Mouse (Mus musculus) spleen, embryonic (tissue): ENCODE measurements around the gene Kifap3.

Source experiments
- CTCF ChIA-PET: fragments of 350-600 bp; sonication (Branson Sonifier 250); formaldehyde crosslinking; loops from one replicate; lab custom pipeline; 2022; lab: Charles Lee

Kifap3 gene

GRCm38 (mm10) chr1:163893774-163894527 lies 114.6 kb downstream of the Kifap3 start:
- CTCF ChIA-PET, result interaction anchor here (0.6 kb wide), 1 partner anchor 1277 kb away, joined by 4 read pairs; no protein-coding TSS in a partner anchor

- CTCF ChIA-PET, result no interaction called here
Measured at GRCm38 (mm10) chr1:163898291-163898764, 118.9 kb downstream of the Kifap3 start.

DNA sequence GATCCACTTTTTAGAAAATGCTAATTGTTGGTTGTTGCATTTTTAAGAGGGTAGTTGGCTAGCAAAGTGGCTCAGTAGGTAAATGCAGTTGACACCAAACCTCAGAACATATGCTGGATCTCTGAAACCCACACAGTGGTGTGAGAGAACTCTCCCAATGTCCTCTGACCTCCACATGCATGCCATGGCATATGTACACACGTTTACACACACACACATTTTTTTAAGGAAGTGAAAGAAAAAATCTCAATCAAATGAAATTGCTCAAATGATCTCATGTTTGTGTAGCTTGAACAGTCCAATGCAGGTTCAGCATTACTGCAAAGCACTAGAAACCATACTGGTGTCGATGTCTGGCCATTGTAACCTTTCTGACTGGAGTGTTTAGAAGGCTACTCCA lies 120.2 kb downstream of the Kifap3 start:
- CTCF ChIA-PET, result no interaction called here

- CTCF ChIA-PET, result no interaction called here
Measured at GRCm38 (mm10) chr1:163900168-163900567, 120.8 kb downstream of the Kifap3 start.

DNA sequence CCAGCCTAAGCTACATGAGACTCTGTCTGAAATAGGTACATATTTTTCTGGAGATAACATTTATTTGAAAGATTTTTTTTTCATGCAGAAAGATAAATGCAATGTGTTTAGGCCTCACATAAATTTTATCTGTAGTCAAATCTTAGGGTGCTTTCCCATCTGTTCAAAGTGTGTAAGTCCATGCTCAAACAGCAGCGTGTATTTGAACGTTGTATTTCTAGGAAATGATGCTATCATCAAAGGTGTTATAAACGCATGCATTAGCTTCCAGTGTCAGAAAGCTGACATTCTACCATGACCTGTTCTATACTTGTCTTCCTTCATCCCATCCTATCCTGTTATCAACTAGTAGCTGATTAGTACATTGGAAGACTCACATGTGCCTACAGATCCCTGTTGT lies 124.0 kb downstream of the Kifap3 start:
- CTCF ChIA-PET, result no interaction called here

GRCm38 (mm10) chr1:163907007-163907811 lies 127.8 kb downstream of the Kifap3 start:
- CTCF ChIA-PET, result interaction anchor here (0.7 kb wide), 1 partner anchor 1081 kb away, joined by 6 read pairs; no protein-coding TSS in a partner anchor

DNA sequence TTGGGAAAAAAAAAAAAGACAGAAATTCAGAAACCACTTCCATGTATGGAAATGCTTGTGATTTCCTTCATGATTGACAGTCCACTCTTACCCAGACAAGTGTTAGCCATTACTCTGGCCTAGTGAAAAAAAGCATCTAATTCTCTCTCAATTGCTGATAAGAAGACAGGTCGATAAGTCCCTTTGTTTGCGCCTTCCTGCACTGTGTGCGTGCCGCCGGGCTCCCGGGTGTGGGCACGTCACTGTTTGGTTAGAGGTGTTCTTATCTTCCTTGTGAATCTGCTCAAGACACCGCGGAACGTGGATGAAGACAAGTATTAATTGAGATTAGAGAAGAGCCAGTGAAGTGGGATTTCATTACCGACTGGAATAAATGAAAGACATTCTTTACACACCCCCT lies 129.0 kb downstream of the Kifap3 start:
- CTCF ChIA-PET, result interaction anchor here (0.7 kb wide), 1 partner anchor 1082 kb away, joined by 6 read pairs; no protein-coding TSS in a partner anchor

DNA sequence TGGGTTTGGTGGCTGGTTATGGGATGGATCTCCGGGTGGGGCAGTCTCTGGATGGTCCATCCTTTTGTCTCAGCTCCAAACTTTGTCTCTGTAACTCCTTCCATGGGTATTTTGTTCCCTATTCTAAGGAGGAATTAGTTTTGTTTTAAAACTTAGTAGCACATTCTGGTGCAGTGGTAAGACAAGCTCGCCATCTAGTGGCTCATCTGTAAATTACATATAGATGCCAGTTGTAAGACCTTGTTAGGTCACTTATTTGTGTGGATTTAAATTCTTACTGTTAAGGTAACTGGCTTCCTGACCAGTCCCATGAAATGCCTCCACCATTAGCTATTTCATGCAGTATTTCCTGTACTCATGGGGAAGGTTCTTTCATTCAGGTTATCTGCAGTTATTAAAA lies 131.0 kb downstream of the Kifap3 start:
- CTCF ChIA-PET, result no interaction called here

GRCm38 (mm10) chr1:163910785-163911184 lies 131.4 kb downstream of the Kifap3 start:
- CTCF ChIA-PET, result interaction anchor here (0.6 to 0.7 kb wide), 2 partner anchors 42 to 1247 kb away, joined by 4 read pairs; no protein-coding TSS in a partner anchor

DNA sequence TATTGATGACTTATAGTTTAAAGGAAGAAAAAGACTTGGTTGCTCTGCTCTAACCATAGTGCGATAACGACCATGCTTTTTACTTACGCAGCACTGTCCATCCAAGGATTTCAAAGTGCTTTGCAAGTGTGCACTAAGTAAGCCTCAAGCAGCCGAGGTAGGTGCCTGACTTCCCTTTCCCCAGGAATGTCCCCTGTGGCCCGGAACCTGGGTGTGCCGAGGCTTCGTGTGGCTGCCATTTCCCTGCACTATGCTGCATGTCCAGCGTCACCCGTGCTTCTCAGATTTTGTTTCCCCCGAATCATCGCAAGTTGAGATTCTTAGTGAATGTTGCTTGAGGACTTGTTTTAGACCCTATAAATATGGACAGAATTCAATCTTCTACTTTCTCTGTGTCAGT lies 132.6 kb downstream of the Kifap3 start:
- CTCF ChIA-PET, result interaction anchor here (0.5 kb wide), 1 partner anchor 461 kb away, joined by 5 read pairs; no protein-coding TSS in a partner anchor

- CTCF ChIA-PET, result no interaction called here
Measured at GRCm38 (mm10) chr1:163917349-163918160, 138.2 kb downstream of the Kifap3 start.

- CTCF ChIA-PET, result no interaction called here
Measured at GRCm38 (mm10) chr1:163924093-163924492, 144.7 kb downstream of the Kifap3 start.

GRCm38 (mm10) chr1:163928846-163929245 lies 149.5 kb downstream of the Kifap3 start, which contains the start of gene Scyl3:
Gene Scyl3, plus strand, starts transcription at chr1:163929100.
- CTCF ChIA-PET, result no interaction called here

DNA sequence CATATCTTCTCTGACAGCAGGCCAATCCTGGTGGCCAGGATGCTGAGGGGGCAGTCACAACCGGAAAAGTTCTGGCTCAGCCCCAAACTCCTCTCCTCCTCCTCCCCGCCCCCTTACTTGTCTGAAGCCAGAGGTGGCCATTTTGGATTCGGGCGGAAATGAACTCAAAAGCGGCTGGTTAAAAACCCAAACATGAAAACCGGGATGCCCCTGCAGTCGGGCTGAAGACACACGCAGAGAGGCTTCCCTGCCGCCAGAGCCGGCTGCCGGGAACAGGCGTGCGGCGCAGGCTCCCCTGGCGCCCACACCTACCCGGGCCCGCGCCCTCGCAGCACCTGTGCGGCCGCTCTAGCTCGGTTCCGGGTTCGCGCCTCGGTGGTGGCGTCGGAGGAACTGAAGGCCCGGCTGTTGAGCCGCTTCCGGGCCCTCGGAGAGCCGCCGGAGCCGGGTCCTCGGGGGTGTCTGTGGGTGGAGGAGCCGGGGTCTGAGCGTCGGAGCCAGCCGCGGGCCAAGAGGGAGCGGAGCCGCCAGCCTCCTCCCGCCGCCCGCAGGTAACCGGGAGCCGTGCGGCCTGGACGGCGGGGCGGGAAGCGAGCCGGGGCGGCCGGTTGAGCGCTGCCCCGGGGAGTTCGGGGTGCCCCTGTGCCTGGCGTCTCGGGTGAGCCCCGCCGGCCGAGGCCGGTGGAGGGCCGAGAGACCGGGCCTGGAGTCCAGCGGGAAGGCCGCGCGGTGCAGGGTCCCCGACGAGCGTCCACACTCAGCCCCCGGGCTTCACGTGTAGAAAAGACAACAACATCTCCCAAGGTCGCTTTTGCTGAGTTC lies 150.5 kb downstream of the Kifap3 start:
- CTCF ChIA-PET, result no interaction called here

GRCm38 (mm10) chr1:163930458-163930794 lies 151.0 kb downstream of the Kifap3 start:
- CTCF ChIA-PET, result interaction anchor here (0.9 kb wide), 1 partner anchor 13 kb away, joined by 5 read pairs; no protein-coding TSS in a partner anchor

- CTCF ChIA-PET, result no interaction called here
Measured at GRCm38 (mm10) chr1:163931801-163932200, 152.4 kb downstream of the Kifap3 start.

GRCm38 (mm10) chr1:163934591-163934990 lies 155.2 kb downstream of the Kifap3 start:
- CTCF ChIA-PET, result no interaction called here

- CTCF ChIA-PET, result no interaction called here
Measured at GRCm38 (mm10) chr1:163942056-163942455, 162.7 kb downstream of the Kifap3 start.

DNA sequence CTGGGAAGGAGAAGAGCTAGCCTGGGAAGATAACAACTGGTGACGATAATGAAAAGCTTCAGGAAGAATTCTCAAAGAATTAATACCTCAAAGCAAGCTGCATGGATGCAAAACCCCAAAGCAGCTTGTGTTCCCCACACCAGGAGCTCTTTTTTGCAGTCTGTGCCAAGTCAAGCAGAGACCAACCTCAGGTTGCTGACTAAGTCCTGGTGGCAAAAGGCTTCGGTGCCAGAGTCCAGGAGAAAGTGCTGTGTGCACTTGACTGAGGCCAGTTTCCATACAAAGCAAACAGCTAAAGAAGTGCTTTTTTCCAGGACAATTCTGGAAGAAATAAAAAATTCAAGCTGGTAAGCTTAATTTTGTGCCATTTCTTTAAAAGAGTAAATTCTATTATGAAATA lies 174.0 kb downstream of the Kifap3 start:
- CTCF ChIA-PET, result no interaction called here

DNA sequence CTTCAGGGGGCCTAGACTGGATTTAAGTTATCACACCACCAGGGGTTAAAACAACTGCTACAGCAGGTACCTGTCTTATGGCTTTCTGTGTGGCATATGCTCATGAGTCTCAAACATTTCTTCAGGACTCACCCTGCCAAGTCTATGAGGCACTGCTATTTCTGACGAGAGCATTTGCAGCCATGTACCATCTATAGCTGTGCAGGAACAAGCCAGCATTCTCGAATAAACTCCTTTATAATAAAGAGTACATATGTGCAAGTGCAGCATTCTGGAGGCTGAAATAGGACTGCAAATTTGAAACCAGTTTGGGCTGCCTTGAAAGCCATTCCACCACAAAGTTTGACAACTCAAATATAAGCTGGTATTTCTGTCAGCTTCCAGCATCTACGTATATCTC lies 178.7 kb downstream of the Kifap3 start:
- CTCF ChIA-PET, result interaction anchor here (0.7 kb wide), 1 partner anchor 263 kb away, joined by 4 read pairs; no protein-coding TSS in a partner anchor
